Mouse (Mus musculus) forebrain, embryonic 12.5 days (tissue): ENCODE results near the gene Serpina10. TPM values are rescaled to one million over a fixed set of nuclear protein-coding genes. Genes with fewer than 3 reads are reported as not detected.
"Not testable (repeated sequence)": the region's sequence is repeated elsewhere in the genome, so short reads cannot be mapped to it uniquely, and the experiment has no call there.

ENCODE experiments used
- ATAC-seq: fragments of 200-750 bp; cut with Nextera tagmentation; 2 replicates; pipeline ENCODE4 v1.8.0; 2017; ENCODE audit warnings: moderate TSS enrichment; ENCODE audit not compliant: low FRiP score
- H3K27ac ChIP-seq: fragments of 300-500 bp; sonication (generic); 2 replicates; pipeline ENCODE4 v1.5.1; 2016; ENCODE audit warnings: mild to moderate bottlenecking
- H3K27me3 ChIP-seq: fragments of 300-500 bp; sonication (generic); 2 replicates; pipeline ENCODE4 v1.6.1; 2016; ENCODE audit warnings: mild to moderate bottlenecking
- H3K36me3 ChIP-seq: fragments of 300-500 bp; sonication (generic); replicated peaks from 2 replicates; pipeline ENCODE4 v1.6.1; 2016; ENCODE audit warnings: mild to moderate bottlenecking
- H3K4me1 ChIP-seq: fragments of 300-500 bp; sonication (generic); 2 replicates; pipeline ENCODE4 v1.6.1; 2016
- H3K4me2 ChIP-seq: fragments of 300-500 bp; sonication (generic); 2 replicates; pipeline ENCODE4 v1.6.1; 2016; ENCODE audit warnings: mild to moderate bottlenecking, moderate library complexity
- H3K4me3 ChIP-seq: fragments of 300-500 bp; sonication (generic); replicated peaks from 2 replicates; pipeline ENCODE4 v1.5.1; 2016; ENCODE audit warnings: mild to moderate bottlenecking
- H3K9ac ChIP-seq: fragments of 300-500 bp; sonication (generic); 2 replicates; pipeline ENCODE4 v1.6.1; 2016; ENCODE audit warnings: mild to moderate bottlenecking
- H3K9me3 ChIP-seq: fragments of 300-500 bp; sonication (generic); 2 replicates; pipeline ENCODE4 v1.6.1; 2016
- WGBS: fragments of 180-500 bp; shearing (Covaris S2); methylation state at CpG from one replicate; pipeline ENCODE4 v1.1.7; 2016; 5-methylcytosine and 5-hydroxymethylcytosine counted together
- polyA plus RNA-seq: library from polyadenylated mRNA; unstranded; fragments of >200 nt; fragmentation: Nextera tagmentation; extraction: Ambion mirVana; gene quantifications from 2 replicates; pipeline ENCODE4 v1.2.1, GENCODE M21; 2016

The Serpina10 gene
- polyA plus RNA-seq, 1 experiment from 2014 or later = not detected

GRCm38 (mm10) chr12:103598411-103598810, 32.8 kb downstream of the Serpina10 start:
- ATAC-seq = no peak
- no peaks in the 10 kb centered on the region for H3K9me3 ChIP-seq
- no peak overlapping the region for H3K4me3 ChIP-seq
- H3K4me1 ChIP-seq = no peaks in the 10 kb centered on the region
- 90% methylated on average over 2 of the region's 2 CpGs for whole genome bisulfite sequencing
- no peak overlapping the region for H3K27ac ChIP-seq
- no peak overlapping the region for H3K9ac ChIP-seq
- H3K4me2 ChIP-seq = no peak overlapping the region
- H3K27me3 ChIP-seq = no peaks in the 10 kb centered on the region
- no peaks in the 10 kb centered on the region for H3K36me3 ChIP-seq

- no peak overlapping the region for H3K4me3 ChIP-seq
- no peaks in the 10 kb centered on the region for H3K36me3 ChIP-seq
- no peak for ATAC-seq
- no peak overlapping the region for H3K27ac ChIP-seq
- H3K9me3 ChIP-seq = no peaks in the 10 kb centered on the region
- H3K27me3 ChIP-seq = no peaks in the 10 kb centered on the region
- no peaks in the 10 kb centered on the region for H3K4me1 ChIP-seq
- no peak overlapping the region for H3K4me2 ChIP-seq
- 84% methylated on average over 8 of the region's 8 CpGs for WGBS
- no peak overlapping the region for H3K9ac ChIP-seq
Measured at GRCm38 (mm10) chr12:103583771-103584170, 47.5 kb downstream of the Serpina10 start.

- not testable (repeated sequence) for H3K27ac ChIP-seq, H3K27me3 ChIP-seq, H3K9ac ChIP-seq, H3K4me3 ChIP-seq, H3K36me3 ChIP-seq, H3K4me2 ChIP-seq, H3K4me1 ChIP-seq, ATAC-seq, H3K9me3 ChIP-seq
- 90% methylated on average over 6 of the region's 6 CpGs for WGBS
Measured at GRCm38 (mm10) chr12:103578148-103578547, 53.1 kb downstream of the Serpina10 start.

- WGBS = 65% methylated on average over 6 of the region's 6 CpGs
- no peak for ATAC-seq
- H3K27ac ChIP-seq = no peak overlapping the region
- no peak overlapping the region for H3K4me2 ChIP-seq
- no peaks in the 10 kb centered on the region for H3K4me1 ChIP-seq
- no peaks in the 10 kb centered on the region for H3K9me3 ChIP-seq
- H3K4me3 ChIP-seq = no peak overlapping the region
- no peaks in the 10 kb centered on the region for H3K36me3 ChIP-seq
- no peak overlapping the region for H3K9ac ChIP-seq
- H3K27me3 ChIP-seq = no peaks in the 10 kb centered on the region
Measured at GRCm38 (mm10) chr12:103569690-103570089, 61.6 kb downstream of the Serpina10 start.

GRCm38 (mm10) chr12:103567129-103567528, 64.1 kb downstream of the Serpina10 start:
- 79% methylated on average over 3 of the region's 3 CpGs for WGBS
- H3K4me1 ChIP-seq = no peaks in the 10 kb centered on the region
- H3K9me3 ChIP-seq = no peaks in the 10 kb centered on the region
- H3K27me3 ChIP-seq = no peaks in the 10 kb centered on the region
- H3K36me3 ChIP-seq = no peaks in the 10 kb centered on the region
- no peak overlapping the region for H3K27ac ChIP-seq
- H3K4me2 ChIP-seq = no peak overlapping the region
- H3K4me3 ChIP-seq = no peak overlapping the region
- ATAC-seq = no peak
- H3K9ac ChIP-seq = no peak overlapping the region

GRCm38 (mm10) chr12:103565151-103565550, 66.1 kb downstream of the Serpina10 start:
- Histone ChIP-seq H3K4me1 (no peaks in the 10 kb centered on the region), H3K36me3 (no peaks in the 10 kb centered on the region), H3K27me3 (no peaks in the 10 kb centered on the region), H3K9ac (no peak overlapping the region), H3K4me3 (no peak overlapping the region), H3K27ac (no peak overlapping the region), H3K4me2 (no peak overlapping the region), H3K9me3 (no peaks in the 10 kb centered on the region)
- no peak for ATAC-seq
- 83% methylated on average over 7 of the region's 7 CpGs for WGBS

Other genes starting within 250 kb of the Serpina10 start
- gene Otub2, start 242.8 kb downstream of the Serpina10 start, polyA plus RNA-seq = 13.7 and 15.1 TPM in 2 replicates
- gene 9330161L09Rik, start 223.6 kb downstream of the Serpina10 start, polyA plus RNA-seq = 0.38 and 0.87 TPM in 2 replicates
- 127 and 134 TPM in 2 replicates for gene Ddx24, start 205.6 kb downstream of the Serpina10 start, polyA plus RNA-seq
- 3.7 and 4.0 TPM in 2 replicates for gene Ifi27, start 197.2 kb downstream of the Serpina10 start, polyA plus RNA-seq
- gene Ifi27l2a, start 187.8 kb downstream of the Serpina10 start, polyA plus RNA-seq = 1.7 and 3.2 TPM in 2 replicates
- gene Ifi27l2b, start 174.2 kb downstream of the Serpina10 start, polyA plus RNA-seq = not detected in 2 replicates
- 3.0 and 3.5 TPM in 2 replicates for gene Ppp4r4, start 99.2 kb downstream of the Serpina10 start, polyA plus RNA-seq
- gene Serpina6, start 25.8 kb upstream of the Serpina10 start, polyA plus RNA-seq = not detected in 2 replicates
- gene Serpina16, start 44.7 kb upstream of the Serpina10 start, polyA plus RNA-seq = not detected in 2 replicates
- not detected in 2 replicates for gene Serpina1f, start 64.1 kb upstream of the Serpina10 start, polyA plus RNA-seq
- not detected in 2 replicates for gene Serpina1d, start 142.1 kb upstream of the Serpina10 start, polyA plus RNA-seq
- not detected in 2 replicates for gene Serpina1b, start 198.9 kb upstream of the Serpina10 start, polyA plus RNA-seq
- not detected in 2 replicates for gene Serpina1a, start 232.1 kb upstream of the Serpina10 start, polyA plus RNA-seq